9 mouse cellular contexts compared by ENCODE assay signal in the genomic region with DNA sequence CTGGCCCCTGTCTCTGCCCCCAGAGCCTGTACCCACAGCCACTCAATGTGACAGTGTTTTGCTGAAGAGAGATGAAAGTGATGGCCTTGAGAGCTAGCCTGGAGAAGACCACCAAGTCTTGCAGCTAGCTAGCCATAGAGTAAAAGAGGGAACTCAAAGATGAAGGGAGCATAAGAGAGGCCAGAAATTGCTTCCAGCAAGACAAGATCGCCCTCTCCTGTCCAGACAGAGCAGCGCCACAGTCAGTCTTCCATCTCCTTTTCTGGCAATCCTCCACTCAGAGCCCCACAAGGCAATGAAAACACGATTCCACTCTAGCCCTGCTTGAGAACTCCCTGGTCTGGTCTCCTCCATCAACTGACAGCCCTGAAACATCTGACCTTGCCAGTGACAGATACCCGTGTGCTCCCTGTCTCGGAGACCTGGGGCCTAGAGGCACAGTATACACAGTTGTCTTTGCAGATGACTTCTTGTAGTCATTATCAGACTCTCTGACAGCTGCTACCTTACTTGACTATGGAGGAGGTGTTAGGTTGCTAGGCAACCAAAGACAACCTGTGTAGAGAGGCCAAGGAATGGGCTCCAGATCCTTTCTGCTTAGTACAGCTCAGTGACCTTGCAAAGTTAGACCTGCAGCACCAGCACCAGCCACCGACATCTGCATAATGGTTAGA. TPM values are rescaled to one million over a fixed set of nuclear protein-coding genes. Genes with fewer than 3 reads are reported as not detected.
DNase-seq lines count a peak whose midpoint lies in the region; ATAC-seq and TF ChIP-seq lines count a peak whose summit lies in the region.
"Had no signal": no experiment of that assay in that cellular context is flagged by ENCODE, and none has a peak within 500 bp of the region (broad histone marks: within the 10 kb centered on the region; RNA-seq: fewer than 3 reads in every experiment).

No protein-coding gene starts in this region.

- no peaks in the 10 kb centered on the region for H3K27me3 ChIP-seq in spleen, adult 2 months (ENCODE audit: control insufficient read depth, insufficient read depth, low read length)
- H3K27me3 ChIP-seq in midbrain, embryonic 13.5 days = no peaks in the 10 kb centered on the region
- H3K27me3 ChIP-seq in stomach, postnatal 0 days (ENCODE audit: control insufficient read depth, insufficient read depth, low read length) = no peaks in the 10 kb centered on the region
- H3K27me3 ChIP-seq: embryonic facial prominence, embryonic 13.5 days had no signal

- no peak overlapping the region for H3K9ac ChIP-seq in midbrain, embryonic 13.5 days (replicated peaks)
- no peak overlapping the region for H3K9ac ChIP-seq in stomach, postnatal 0 days (ENCODE audit: low read length)
- H3K9ac ChIP-seq: embryonic facial prominence, embryonic 13.5 days had no signal

- H3K27ac ChIP-seq in spleen, adult 2 months (ENCODE audit: insufficient read depth, low read length) = no peak overlapping the region
- no peak overlapping the region for H3K27ac ChIP-seq in midbrain, embryonic 13.5 days
- no peak overlapping the region for H3K27ac ChIP-seq in stomach, postnatal 0 days (replicated peaks)
- H3K27ac ChIP-seq: embryonic facial prominence, embryonic 13.5 days had no signal

- peak; percentile 81 for ATAC-seq in midbrain, embryonic 13.5 days
- ATAC-seq in stomach, postnatal 0 days (ENCODE audit: low FRiP score, low TSS enrichment) = peak; percentile 38; the same call in 1 of the 2 replicates

- no peak overlapping the region for H3K4me2 ChIP-seq in midbrain, embryonic 13.5 days (replicated peaks)
- H3K4me2 ChIP-seq in stomach, postnatal 0 days (replicated peaks; ENCODE audit: low read depth) = no peak overlapping the region
- H3K4me2 ChIP-seq: embryonic facial prominence, embryonic 13.5 days had no signal

- H3K9me3 ChIP-seq in midbrain, embryonic 13.5 days = no peaks in the 10 kb centered on the region
- no peaks in the 10 kb centered on the region for H3K9me3 ChIP-seq in stomach, postnatal 0 days (ENCODE audit: control insufficient read depth, low read length)
- H3K9me3 ChIP-seq: embryonic facial prominence, embryonic 13.5 days had no signal

- TF ChIP-seq POLR2A in spleen, adult 2 months (IDR thresholded peaks at IDR 0.05; ENCODE audit: low read depth, low read length) = no peak

- DNase-seq in spleen, adult 2 months (ENCODE audit: low read depth in 1 of 2, low spot score in 2 of 2) = no peak
- DNase-seq in spleen, adult 12 weeks (ENCODE audit: low spot score) = no peak
- peak; percentile 88 to 89 for DNase-seq in cerebellum, postnatal 14 days
- peak; percentile 59 to 71 for DNase-seq in heart, postnatal 10 days
- DNase-seq in layer of hippocampus, postnatal 14 days (ENCODE audit: low spot score in 2 of 2) = peak; percentile 70 to 88
- DNase-seq in stomach, postnatal 0 days (ENCODE audit: low spot score) = peak; percentile 59
- no peak for DNase-seq in ovary, postnatal 14 days (ENCODE audit: low spot score)

- no peaks in the 10 kb centered on the region for H3K36me3 ChIP-seq in spleen, adult 2 months (ENCODE audit: control insufficient read depth, insufficient read depth, low read length)
- no peaks in the 10 kb centered on the region for H3K36me3 ChIP-seq in midbrain, embryonic 13.5 days
- no peaks in the 10 kb centered on the region for H3K36me3 ChIP-seq in stomach, postnatal 0 days (ENCODE audit: control insufficient read depth, insufficient read depth, low read length)
- H3K36me3 ChIP-seq: embryonic facial prominence, embryonic 13.5 days had no signal

- peak; percentile 55; the same call in 1 of the 2 replicates for TF ChIP-seq CTCF in spleen, adult 2 months (IDR thresholded peaks at IDR 0.05; ENCODE audit: extremely low read depth, insufficient read depth, insufficient read length, insufficient replicate concordance)
- TF ChIP-seq CTCF in stomach, postnatal 0 days (IDR thresholded peaks at IDR 0.05; ENCODE audit: low read depth) = peak; percentile 87

- intact Hi-C loops in heart, postnatal 10 days (cut with DNase I) = loop anchor here (1.0 to 5.0 kb wide), 2 partner anchors 94 to 286 kb away; no protein-coding TSS in a partner anchor

- no peak for TF ChIP-seq EP300 in stomach, postnatal 0 days (optimal IDR thresholded peaks at IDR 0.05)

- H3K4me3 ChIP-seq in spleen, adult 2 months (ENCODE audit: extremely low read depth, insufficient read depth, insufficient read length) = no peak overlapping the region
- H3K4me3 ChIP-seq in midbrain, embryonic 13.5 days (replicated peaks) = no peak overlapping the region
- no peak overlapping the region for H3K4me3 ChIP-seq in stomach, postnatal 0 days (ENCODE audit: low read depth, low read length)
- H3K4me3 ChIP-seq: embryonic facial prominence, embryonic 13.5 days had no signal

- no peaks in the 10 kb centered on the region; the same call in 1 of the 2 replicates for H3K4me1 ChIP-seq in spleen, adult 2 months (ENCODE audit: control insufficient read depth, insufficient read depth, insufficient read length)
- H3K4me1 ChIP-seq in midbrain, embryonic 13.5 days (replicated peaks) = no peaks in the 10 kb centered on the region
- 0 out of 2 replicates have a peak, but pooled peaks cover 2% of the 10 kb centered on the region for H3K4me1 ChIP-seq in stomach, postnatal 0 days (replicated peaks; ENCODE audit: control insufficient read depth, insufficient read depth)
- H3K4me1 ChIP-seq: embryonic facial prominence, embryonic 13.5 days had no signal

- WGBS in spleen, adult 2 months = 58% methylated on average over 6 of the region's 6 CpGs
- 46% methylated on average over 6 of the region's 6 CpGs for WGBS in midbrain, embryonic 13.5 days
- WGBS in stomach, postnatal 0 days = 26% methylated on average over 6 of the region's 6 CpGs

RNA-seq across cellular contexts. Expression of gene Kcna10, which starts 5.5 kb away (rescaled TPM):
- polyA plus RNA-seq in spleen, adult 2 months (2012; rRNA removed) = not detected in 2 replicates
- total RNA-seq in heart, postnatal 10 days (2021) = not detected
- not detected for total RNA-seq in layer of hippocampus, postnatal 14 days (2021)
- not detected in 2 replicates for polyA plus RNA-seq in midbrain, embryonic 13.5 days (2015; fragmentation: Nextera tagmentation; extraction: Ambion mirVana)
- polyA plus RNA-seq in stomach, postnatal 0 days (2015; fragmentation: Nextera tagmentation; extraction: Ambion mirVana) = not detected in 2 replicates
- polyA plus RNA-seq: embryonic facial prominence, embryonic 13.5 days had no signal

RNA-seq across cellular contexts. Expression of gene Cym, which starts 33.2 kb away (rescaled TPM):
- 0.22 and 0.33 TPM in 2 replicates for polyA plus RNA-seq in spleen, adult 2 months (2012; rRNA removed)
- not detected for total RNA-seq in heart, postnatal 10 days (2021)
- not detected for total RNA-seq in layer of hippocampus, postnatal 14 days (2021)
- 0.27 and 4.2 TPM in 2 replicates for polyA plus RNA-seq in midbrain, embryonic 13.5 days (2015; fragmentation: Nextera tagmentation; extraction: Ambion mirVana)
- 69,611 and 75,506 TPM in 2 replicates for polyA plus RNA-seq in stomach, postnatal 0 days (2015; fragmentation: Nextera tagmentation; extraction: Ambion mirVana)

RNA-seq across cellular contexts. Expression of gene A630076J17Rik, which starts 42.1 kb away (rescaled TPM):
- not detected in 2 replicates for polyA plus RNA-seq in spleen, adult 2 months (2012; rRNA removed)
- not detected for total RNA-seq in heart, postnatal 10 days (2021)
- not detected for total RNA-seq in layer of hippocampus, postnatal 14 days (2021)
- not detected in 2 replicates for polyA plus RNA-seq in midbrain, embryonic 13.5 days (2015; fragmentation: Nextera tagmentation; extraction: Ambion mirVana)
- 28.1 and 32.7 TPM in 2 replicates for polyA plus RNA-seq in stomach, postnatal 0 days (2015; fragmentation: Nextera tagmentation; extraction: Ambion mirVana)
- polyA plus RNA-seq: embryonic facial prominence, embryonic 13.5 days had no signal

RNA-seq across cellular contexts. Expression of gene Prok1, which starts 51.1 kb away (rescaled TPM):
- not detected in 2 replicates for polyA plus RNA-seq in spleen, adult 2 months (2012; rRNA removed)
- total RNA-seq in heart, postnatal 10 days (2021) = not detected
- not detected for total RNA-seq in layer of hippocampus, postnatal 14 days (2021)
- polyA plus RNA-seq in midbrain, embryonic 13.5 days (2015; fragmentation: Nextera tagmentation; extraction: Ambion mirVana) = not detected in 2 replicates
- polyA plus RNA-seq in stomach, postnatal 0 days (2015; fragmentation: Nextera tagmentation; extraction: Ambion mirVana) = 10.5 and 11.3 TPM in 2 replicates

Comparison
In these comparisons a context has a peak if more than half of its experiments do, and no peak if none do; other contexts are left out.
1. DNase-seq: peak in cerebellum, postnatal 14 days (2 of 2), heart, postnatal 10 days (2 of 2), layer of hippocampus, postnatal 14 days (2 of 2) and stomach, postnatal 0 days (single experiment); none in spleen, adult 2 months (0 of 2), spleen, adult 12 weeks (single experiment) and ovary, postnatal 14 days (single experiment).
2. RNA of gene Cym, which starts 33.2 kb away (polyA plus RNA-seq): 69,611 to 75,506 TPM in stomach, postnatal 0 days; 0.27 to 4.2 TPM in midbrain, embryonic 13.5 days and 0.22 to 0.33 TPM in spleen, adult 2 months; every median in the first group is over 1,000 times any median in the second.
3. RNA of gene A630076J17Rik, which starts 42.1 kb away (polyA plus RNA-seq): 28.1 to 32.7 TPM in stomach, postnatal 0 days; not detected in spleen, adult 2 months and not detected in midbrain, embryonic 13.5 days; every median in the first group is over 10 times any median in the second.